Mouse (Mus musculus): ENCODE data around the gene Apol8.

GRCm38 (mm10) chr15:77756081-77756480, 722 bp downstream of the Apol8 start:
- no peak for TF ChIP-seq BHLHE40 (IDR thresholded peaks at IDR 0.05; ENCODE audit: low read depth, low read length)
- no peak for TF ChIP-seq ZNF384 (IDR thresholded peaks at IDR 0.05; ENCODE audit: low read depth, low read length)
- no peak for TF ChIP-seq CTCF (conservative IDR thresholded peaks at IDR 0.05 in 1 of 2, IDR thresholded peaks at IDR 0.05 in 1 of 2; ENCODE audit: low read depth in 2 of 2, low read length in 2 of 2)
- no peak for TF ChIP-seq EP300 (IDR thresholded peaks at IDR 0.05; ENCODE audit: low read length)
- no peak for TF ChIP-seq TCF12 (IDR thresholded peaks at IDR 0.05; ENCODE audit: low read depth, low read length)
- no peak for TF ChIP-seq POLR2A (IDR thresholded peaks at IDR 0.05; ENCODE audit: low read depth, low read length)
- no peak for TF ChIP-seq MAX (IDR thresholded peaks at IDR 0.05; ENCODE audit: low read length)
- no peak for TF ChIP-seq USF1 (IDR thresholded peaks at IDR 0.05; ENCODE audit: low read depth, low read length)
- TF ChIP-seq ZMIZ1 (IDR thresholded peaks at IDR 0.05; ENCODE audit: low read depth, low read length), result no peak
- TF ChIP-seq POLR2AphosphoS2 (IDR thresholded peaks at IDR 0.05; ENCODE audit: low read depth, low read length), result no peak
- no peak for TF ChIP-seq ETS1 (conservative IDR thresholded peaks at IDR 0.05; ENCODE audit: low read depth, low read length)
- no peak for TF ChIP-seq MAFK (IDR thresholded peaks at IDR 0.05; ENCODE audit: insufficient replicate concordance, low read length)

Data from CH12.LX (cell line).